Comparison of ENCODE assay signal across 20 mouse cellular contexts in the genomic region with DNA sequence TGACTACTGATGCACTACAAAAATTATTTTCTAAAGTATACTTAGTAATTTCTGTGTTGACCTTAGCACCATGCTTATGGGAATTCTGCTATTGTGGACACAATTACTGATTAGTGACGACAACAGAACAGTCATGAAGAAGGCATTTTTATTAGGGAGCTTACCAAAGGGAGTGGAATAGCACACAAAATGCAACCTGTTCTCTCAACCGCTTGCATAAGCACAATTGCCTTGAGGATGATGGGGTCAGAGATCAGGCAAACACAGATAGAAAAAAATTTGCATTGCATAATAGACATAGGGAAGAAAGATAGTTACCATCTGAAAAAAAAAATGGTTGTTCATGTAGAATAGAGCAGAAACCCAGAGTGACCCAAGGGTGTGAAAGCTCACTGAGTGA.
"Had no signal": no experiment of that assay in that cellular context is flagged by ENCODE, and none has a peak within 500 bp of the region (broad histone marks: within the 10 kb centered on the region; RNA-seq: fewer than 3 reads in every experiment).

No protein-coding gene starts in this region.

- H3K9me3 ChIP-seq: lung, embryonic 15.5 days; megakaryocyte, embryonic 14.5 days; midbrain, embryonic 12.5 days; midbrain, embryonic 15.5 days; neural tube, embryonic 13.5 days; neural tube, embryonic 15.5 days had no signal

- H3K4me3 ChIP-seq: lung, embryonic 15.5 days; megakaryocyte, embryonic 14.5 days; midbrain, embryonic 12.5 days; midbrain, embryonic 15.5 days; neural tube, embryonic 13.5 days; neural tube, embryonic 15.5 days had no signal

- H3K9ac ChIP-seq: liver, postnatal 0 days; lung, embryonic 15.5 days; midbrain, embryonic 12.5 days; midbrain, embryonic 15.5 days; neural tube, embryonic 13.5 days; neural tube, embryonic 15.5 days had no signal

- H3K36me3 ChIP-seq: lung, embryonic 15.5 days; midbrain, embryonic 12.5 days; midbrain, embryonic 15.5 days; neural tube, embryonic 13.5 days; neural tube, embryonic 15.5 days had no signal

- ATAC-seq: liver, postnatal 0 days; lung, postnatal 0 days; midbrain, embryonic 15.5 days had no signal

- H3K4me1 ChIP-seq: lung, embryonic 15.5 days; megakaryocyte, embryonic 14.5 days; midbrain, embryonic 12.5 days; midbrain, embryonic 15.5 days; neural tube, embryonic 13.5 days; neural tube, embryonic 15.5 days had no signal

- H3K4me2 ChIP-seq: lung, embryonic 15.5 days; midbrain, embryonic 12.5 days; midbrain, embryonic 15.5 days; neural tube, embryonic 13.5 days; neural tube, embryonic 15.5 days had no signal

- H3K27me3 ChIP-seq: lung, embryonic 15.5 days; megakaryocyte, embryonic 14.5 days; midbrain, embryonic 12.5 days; midbrain, embryonic 15.5 days; neural tube, embryonic 13.5 days; neural tube, embryonic 15.5 days had no signal

- H3K27ac ChIP-seq: lung, embryonic 15.5 days; macrophage; midbrain, embryonic 12.5 days; midbrain, embryonic 15.5 days; neural tube, embryonic 13.5 days; neural tube, embryonic 15.5 days had no signal

- DNase-seq: liver, postnatal 0 days; lung, adult 2 months; lung, postnatal 14 days; lung, postnatal 36 days; retina, postnatal 1 day; right cerebral cortex, adult 18-20 months; right cerebral cortex, postnatal 25 days; right cerebral cortex, postnatal 4 days; spleen, adult 18-20 months; thymus, adult 18-20 months; thymus, postnatal 14 days; thymus, postnatal 36 days had no signal
